Mouse (Mus musculus): Measurements from ENCODE around the gene Zfyve28. TPM values are rescaled to one million over a fixed set of nuclear protein-coding genes. Genes with fewer than 3 reads are reported as not detected.

Gene Zfyve28
- polyA plus RNA-seq, 1 experiment from 2014 or later = 1.4 TPM

DNA sequence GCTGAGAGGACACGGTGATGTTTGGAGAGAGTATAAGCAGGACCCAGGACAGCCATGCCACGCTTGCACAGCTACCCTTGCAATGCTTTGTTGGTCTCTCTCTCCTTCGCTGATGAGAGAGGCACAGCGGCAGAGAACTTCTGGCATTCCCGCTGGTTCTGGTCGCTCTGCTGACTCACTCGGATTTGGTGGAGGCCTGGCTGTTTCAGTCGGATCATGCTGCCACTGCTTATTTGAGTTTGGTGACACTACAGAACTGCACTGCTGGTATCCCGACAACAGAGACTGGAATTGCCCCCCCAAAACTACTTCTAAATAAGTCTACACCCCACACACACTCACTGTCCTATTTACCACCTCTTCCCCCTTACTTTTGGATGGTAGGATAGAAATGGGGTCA lies 9.0 kb downstream of the Zfyve28 start:
- Histone ChIP-seq H3K27ac (ENCODE audit: low read depth, low read length) (no peak overlapping the region), H3K4me1 (ENCODE audit: control insufficient read depth, insufficient read depth, low read length) (no peaks in the 10 kb centered on the region), H3K27me3 (replicated peaks; ENCODE audit: control insufficient read depth, insufficient read depth, low read length) (no peaks in the 10 kb centered on the region), H3K9ac (ENCODE audit: low read length) (no peak overlapping the region), H3K4me3 (ENCODE audit: low read depth, low read length) (no peak overlapping the region), H3K36me3 (ENCODE audit: control insufficient read depth, insufficient read depth, low read length) (no peaks in the 10 kb centered on the region), H3K4me2 (ENCODE audit: low read length) (no peak overlapping the region), H3K9me3 (replicated peaks; ENCODE audit: control insufficient read depth, low read length) (no peaks in the 10 kb centered on the region)
- DNase-seq (ENCODE audit: low spot score) (no peak), ATAC-seq (no peak)
- 93% methylated on average over 9 of the region's 9 CpGs for WGBS

DNA sequence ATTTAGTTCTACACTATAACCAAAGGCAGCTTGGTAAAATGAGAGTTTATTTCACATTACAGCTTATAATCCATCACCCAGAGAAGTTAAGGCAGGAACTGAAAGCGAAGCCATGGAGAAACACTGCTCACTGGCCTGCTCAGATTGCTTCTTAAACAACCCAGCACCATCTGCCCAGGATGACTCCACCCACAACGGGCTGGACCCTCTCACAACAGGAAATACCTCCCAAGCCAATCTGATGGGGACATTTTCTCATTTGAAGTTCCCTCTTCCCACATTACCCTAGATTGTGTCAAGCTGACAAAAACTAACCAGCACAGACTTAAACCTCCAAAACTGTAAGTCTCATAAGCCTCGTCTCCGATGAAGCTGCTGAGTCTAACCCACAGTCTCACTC lies 10.2 kb downstream of the Zfyve28 start:
- H3K4me3 ChIP-seq (ENCODE audit: low read depth, low read length) = no peak overlapping the region
- DNase-seq (ENCODE audit: low spot score) (no peak), ATAC-seq (no peak)
- H3K27ac ChIP-seq (ENCODE audit: low read depth, low read length) = no peak overlapping the region
- no peaks in the 10 kb centered on the region for H3K4me1 ChIP-seq (ENCODE audit: control insufficient read depth, insufficient read depth, low read length)
- H3K9me3 ChIP-seq (replicated peaks; ENCODE audit: control insufficient read depth, low read length) = no peaks in the 10 kb centered on the region
- no peak overlapping the region for H3K9ac ChIP-seq (ENCODE audit: low read length)
- H3K4me2 ChIP-seq (ENCODE audit: low read length) = no peak overlapping the region
- H3K27me3 ChIP-seq (replicated peaks; ENCODE audit: control insufficient read depth, insufficient read depth, low read length) = no peaks in the 10 kb centered on the region
- no peaks in the 10 kb centered on the region for H3K36me3 ChIP-seq (ENCODE audit: control insufficient read depth, insufficient read depth, low read length)
- 90% methylated on average over 4 of the region's 4 CpGs for WGBS

DNA sequence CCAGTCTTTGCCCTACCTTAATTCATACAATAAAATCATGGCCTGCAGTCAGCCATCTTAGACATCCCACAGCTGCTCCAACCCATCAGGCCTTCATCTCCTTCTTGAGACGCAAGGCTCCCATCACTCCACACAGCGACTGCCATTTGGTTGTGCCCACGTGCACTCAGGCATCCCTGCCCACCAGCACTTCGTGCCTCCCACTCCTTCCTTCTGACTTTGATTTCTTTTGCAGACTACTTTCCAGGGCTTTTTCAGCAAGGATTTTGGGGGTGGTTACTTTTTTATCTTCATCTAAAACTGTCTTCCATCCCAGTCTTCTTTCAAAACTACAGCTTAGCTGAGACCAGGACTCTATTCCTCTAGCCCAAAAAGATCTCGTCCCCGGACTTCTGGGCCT lies 11.5 kb downstream of the Zfyve28 start:
- Histone ChIP-seq H3K27ac (ENCODE audit: low read depth, low read length) (no peak overlapping the region), H3K36me3 (ENCODE audit: control insufficient read depth, insufficient read depth, low read length) (no peaks in the 10 kb centered on the region), H3K4me3 (ENCODE audit: low read depth, low read length) (no peak overlapping the region), H3K4me1 (ENCODE audit: control insufficient read depth, insufficient read depth, low read length) (no peaks in the 10 kb centered on the region), H3K4me2 (ENCODE audit: low read length) (no peak overlapping the region), H3K9ac (ENCODE audit: low read length) (no peak overlapping the region), H3K27me3 (replicated peaks; ENCODE audit: control insufficient read depth, insufficient read depth, low read length) (no peaks in the 10 kb centered on the region), H3K9me3 (replicated peaks; ENCODE audit: control insufficient read depth, low read length) (no peaks in the 10 kb centered on the region)
- ATAC-seq (no peak), DNase-seq (ENCODE audit: low spot score) (no peak)
- WGBS = 89% methylated on average over 6 of the region's 6 CpGs

DNA sequence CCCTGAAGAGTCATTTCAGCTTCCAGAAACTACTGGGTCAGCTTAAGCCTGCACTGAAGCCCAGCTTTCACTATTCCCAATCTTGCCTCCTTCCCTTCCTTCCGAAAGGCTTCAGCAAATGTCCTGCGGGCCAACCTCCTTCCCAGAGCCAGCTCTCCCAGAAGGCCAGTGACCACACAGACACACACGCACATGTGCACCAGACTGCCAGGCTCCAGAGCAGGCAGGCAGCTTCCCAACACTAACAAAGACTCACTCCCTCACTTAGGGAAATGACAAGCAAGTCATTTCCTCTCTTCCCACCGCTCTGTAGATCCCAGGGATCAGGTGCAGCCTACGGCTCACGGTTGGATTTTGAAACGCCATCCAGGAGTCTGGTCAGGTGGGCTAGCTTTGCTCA lies 12.1 kb downstream of the Zfyve28 start:
- DNase-seq (ENCODE audit: low spot score) (no peak), ATAC-seq (no peak)
- no peak overlapping the region for H3K9ac ChIP-seq (ENCODE audit: low read length)
- H3K27ac ChIP-seq (ENCODE audit: low read depth, low read length) = no peak overlapping the region
- H3K36me3 ChIP-seq (ENCODE audit: control insufficient read depth, insufficient read depth, low read length) = no peaks in the 10 kb centered on the region
- H3K4me2 ChIP-seq (ENCODE audit: low read length) = no peak overlapping the region
- WGBS = 85% methylated on average over 7 of the region's 7 CpGs
- no peaks in the 10 kb centered on the region for H3K9me3 ChIP-seq (replicated peaks; ENCODE audit: control insufficient read depth, low read length)
- H3K27me3 ChIP-seq (replicated peaks; ENCODE audit: control insufficient read depth, insufficient read depth, low read length) = no peaks in the 10 kb centered on the region
- H3K4me1 ChIP-seq (ENCODE audit: control insufficient read depth, insufficient read depth, low read length) = no peaks in the 10 kb centered on the region
- H3K4me3 ChIP-seq (ENCODE audit: low read depth, low read length) = no peak overlapping the region

DNA sequence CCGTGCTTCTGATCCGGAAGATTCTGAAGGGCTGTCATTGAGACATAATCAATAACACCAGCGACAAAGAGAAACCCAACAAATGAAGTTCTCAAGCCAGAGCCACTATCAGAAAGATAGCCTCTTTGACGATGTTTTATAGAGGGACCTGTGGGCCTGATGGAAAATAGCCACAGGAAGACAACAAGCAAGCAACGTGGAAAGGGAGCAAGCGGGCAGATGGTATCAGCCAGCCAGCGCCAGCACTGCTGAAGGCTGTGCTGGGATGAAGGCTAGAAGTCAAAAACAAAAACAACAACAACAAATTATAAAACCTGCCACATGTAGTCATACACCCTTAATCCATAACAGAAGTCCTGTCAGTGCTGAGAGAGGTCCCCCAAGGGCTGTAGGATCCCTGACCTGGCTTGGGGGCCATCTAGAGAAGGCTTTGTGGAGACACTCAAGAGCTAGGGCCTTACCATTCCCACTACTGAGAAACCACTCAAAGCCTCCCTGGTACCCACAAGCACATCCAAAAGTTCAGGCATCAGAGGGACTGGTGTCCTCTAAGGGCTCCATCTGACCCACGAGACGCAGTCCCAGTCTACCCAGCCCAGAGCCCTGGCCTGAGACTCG lies 13.5 kb downstream of the Zfyve28 start:
- no peak for DNase-seq (ENCODE audit: low spot score)
- H3K4me1 ChIP-seq (ENCODE audit: control insufficient read depth, insufficient read depth, low read length) = no peaks in the 10 kb centered on the region

DNA sequence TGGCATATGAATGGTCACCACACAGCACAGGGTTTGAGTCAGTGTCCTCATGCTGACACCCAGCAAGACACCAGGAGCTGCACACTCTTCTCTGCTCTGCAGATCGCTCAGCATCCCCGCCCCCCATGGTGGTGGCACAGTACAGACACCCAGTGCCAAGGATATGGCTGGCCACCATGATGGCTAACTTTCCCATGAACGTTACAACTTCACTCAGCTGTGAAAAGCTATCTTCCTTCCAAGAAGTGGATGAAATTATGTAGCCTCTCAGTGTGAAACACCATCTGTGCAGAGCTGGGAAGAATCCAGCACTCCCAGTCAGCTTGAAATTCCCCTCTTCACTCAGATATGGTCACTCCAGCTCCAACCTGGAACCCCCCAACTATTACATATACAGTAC lies 14.0 kb downstream of the Zfyve28 start:
- 84% methylated on average over 3 of the region's 3 CpGs for WGBS
- H3K4me3 ChIP-seq (ENCODE audit: low read depth, low read length) = no peak overlapping the region
- no peak overlapping the region for H3K27ac ChIP-seq (ENCODE audit: low read depth, low read length)
- H3K36me3 ChIP-seq (ENCODE audit: control insufficient read depth, insufficient read depth, low read length) = no peaks in the 10 kb centered on the region
- H3K9ac ChIP-seq (ENCODE audit: low read length) = no peak overlapping the region
- H3K4me2 ChIP-seq (ENCODE audit: low read length) = no peak overlapping the region
- no peaks in the 10 kb centered on the region for H3K27me3 ChIP-seq (replicated peaks; ENCODE audit: control insufficient read depth, insufficient read depth, low read length)
- ATAC-seq = no peak
- no peaks in the 10 kb centered on the region for H3K9me3 ChIP-seq (replicated peaks; ENCODE audit: control insufficient read depth, low read length)
- no peaks in the 10 kb centered on the region for H3K4me1 ChIP-seq (ENCODE audit: control insufficient read depth, insufficient read depth, low read length)
- DNase-seq (ENCODE audit: low spot score) = no peak

More for the DNA sequence above, 13.5 kb downstream of the Zfyve28 start:
- Histone ChIP-seq H3K9ac (ENCODE audit: low read length) (no peak overlapping the region), H3K27me3 (replicated peaks; ENCODE audit: control insufficient read depth, insufficient read depth, low read length) (no peaks in the 10 kb centered on the region), H3K4me2 (ENCODE audit: low read length) (no peak overlapping the region), H3K27ac (ENCODE audit: low read depth, low read length) (no peak overlapping the region), H3K4me3 (ENCODE audit: low read depth, low read length) (no peak overlapping the region), H3K36me3 (ENCODE audit: control insufficient read depth, insufficient read depth, low read length) (no peaks in the 10 kb centered on the region), H3K9me3 (replicated peaks; ENCODE audit: control insufficient read depth, low read length) (no peaks in the 10 kb centered on the region)
- no peak for ATAC-seq
- 88% methylated on average over 10 of the region's 10 CpGs for WGBS

DNA sequence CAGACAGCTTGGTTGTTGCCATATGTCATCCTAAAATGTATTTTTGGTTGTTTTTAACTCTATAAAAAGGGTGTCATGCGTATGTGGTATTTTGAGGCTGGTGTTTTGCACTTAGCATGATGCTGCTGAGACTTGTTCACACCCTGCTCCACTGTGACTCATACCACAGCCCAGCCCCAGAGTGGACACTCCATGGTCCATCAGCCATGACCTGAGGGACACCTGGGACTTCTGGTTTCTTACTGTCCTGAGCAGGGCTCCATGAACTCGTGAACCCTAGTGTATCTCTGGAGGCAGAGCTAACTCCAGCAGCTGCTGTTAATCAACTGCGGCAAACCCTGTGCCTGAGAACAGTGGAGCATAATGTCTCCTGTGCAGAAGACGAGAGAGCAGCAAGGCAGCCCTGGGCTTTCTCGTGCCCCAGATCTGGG lies 15.0 kb downstream of the Zfyve28 start:
- Histone ChIP-seq H3K27ac (ENCODE audit: low read depth, low read length) (no peak overlapping the region), H3K27me3 (replicated peaks; ENCODE audit: control insufficient read depth, insufficient read depth, low read length) (no peaks in the 10 kb centered on the region), H3K4me2 (ENCODE audit: low read length) (no peak overlapping the region), H3K9ac (ENCODE audit: low read length) (no peak overlapping the region), H3K4me3 (ENCODE audit: low read depth, low read length) (no peak overlapping the region), H3K9me3 (replicated peaks; ENCODE audit: control insufficient read depth, low read length) (no peaks in the 10 kb centered on the region), H3K36me3 (ENCODE audit: control insufficient read depth, insufficient read depth, low read length) (no peaks in the 10 kb centered on the region), H3K4me1 (ENCODE audit: control insufficient read depth, insufficient read depth, low read length) (no peaks in the 10 kb centered on the region)
- DNase-seq (ENCODE audit: low spot score) = no peak
- WGBS = 77% methylated on average over 5 of the region's 5 CpGs
- no peak for ATAC-seq

DNA sequence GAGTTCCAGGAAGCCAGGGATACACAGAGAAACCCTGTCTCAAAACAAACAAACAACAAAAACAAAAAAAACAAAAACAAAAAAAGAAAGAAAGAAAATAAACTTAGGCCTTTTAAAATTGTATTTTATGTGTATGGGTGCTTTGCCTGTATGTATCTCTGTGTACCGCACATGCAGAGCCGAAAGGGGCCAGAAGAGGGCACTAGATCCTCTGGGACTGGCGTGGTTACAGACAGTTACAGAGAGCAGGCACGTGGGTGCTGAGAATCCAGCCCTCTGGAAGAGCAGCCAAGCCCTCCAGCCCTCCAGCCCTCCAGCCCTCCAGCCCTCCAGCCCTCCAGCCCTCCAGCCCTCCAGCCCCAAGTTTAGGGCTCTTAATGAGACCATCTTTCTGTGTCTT lies 16.5 kb downstream of the Zfyve28 start:
- DNase-seq (ENCODE audit: low spot score) (peak; percentile 40), ATAC-seq (no peak)
- Histone ChIP-seq H3K27ac (ENCODE audit: low read depth, low read length) (no peak overlapping the region), H3K9me3 (replicated peaks; ENCODE audit: control insufficient read depth, low read length) (no peaks in the 10 kb centered on the region), H3K27me3 (replicated peaks; ENCODE audit: control insufficient read depth, insufficient read depth, low read length) (no peaks in the 10 kb centered on the region), H3K36me3 (ENCODE audit: control insufficient read depth, insufficient read depth, low read length) (no peaks in the 10 kb centered on the region), H3K4me1 (ENCODE audit: control insufficient read depth, insufficient read depth, low read length) (no peaks in the 10 kb centered on the region), H3K4me3 (ENCODE audit: low read depth, low read length) (no peak overlapping the region), H3K4me2 (ENCODE audit: low read length) (no peak overlapping the region), H3K9ac (ENCODE audit: low read length) (no peak overlapping the region)
- WGBS = 28% methylated on average over 4 of the region's 4 CpGs

DNA sequence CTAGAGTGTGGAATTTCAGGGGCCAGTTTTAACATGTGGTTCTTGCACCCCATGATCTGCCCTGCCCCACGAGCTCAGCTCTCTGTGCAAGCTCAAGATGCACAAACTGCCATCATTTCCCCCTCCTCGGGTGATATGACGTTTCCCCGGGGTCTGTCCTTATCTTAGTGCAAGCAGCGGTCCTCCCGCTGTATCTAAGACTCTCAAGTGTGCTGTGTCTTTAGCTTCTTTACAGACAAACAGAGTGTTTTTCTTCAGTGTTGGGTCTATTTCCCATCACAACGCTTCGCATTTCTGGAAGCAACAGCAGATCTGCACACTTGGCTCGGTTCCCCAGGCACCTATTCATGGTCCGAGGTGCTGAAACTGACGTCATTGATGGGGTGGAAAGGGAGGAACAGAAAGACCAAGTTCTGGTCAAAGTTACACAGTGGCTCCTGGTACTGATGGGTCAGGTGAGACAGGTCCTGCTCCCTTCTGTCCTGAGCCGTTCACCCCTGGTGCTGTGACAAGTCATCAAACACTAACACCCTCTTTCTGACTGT lies 18.3 kb downstream of the Zfyve28 start:
- Histone ChIP-seq H3K27ac (ENCODE audit: low read depth, low read length) (no peak overlapping the region), H3K9ac (ENCODE audit: low read length) (no peak overlapping the region), H3K4me2 (ENCODE audit: low read length) (no peak overlapping the region), H3K4me1 (ENCODE audit: control insufficient read depth, insufficient read depth, low read length) (no peaks in the 10 kb centered on the region), H3K9me3 (replicated peaks; ENCODE audit: control insufficient read depth, low read length) (no peaks in the 10 kb centered on the region), H3K4me3 (ENCODE audit: low read depth, low read length) (no peak overlapping the region), H3K36me3 (ENCODE audit: control insufficient read depth, insufficient read depth, low read length) (no peaks in the 10 kb centered on the region), H3K27me3 (replicated peaks; ENCODE audit: control insufficient read depth, insufficient read depth, low read length) (no peaks in the 10 kb centered on the region)
- WGBS = 71% methylated on average over 12 of the region's 12 CpGs
- DNase-seq (ENCODE audit: low spot score) (no peak), ATAC-seq (no peak)
